Mouse (Mus musculus) R1 (cell line): ENCODE measurements around the gene Smcr8.

Experiments
- DNase-seq: peaks from one replicate; pipeline ENCODE4 v3.0.0-alpha.2; 2018; ENCODE audit warnings: low read depth, low spot score

Smcr8 gene

GRCm38 (mm10) chr11:60784179-60784922 is 7.0 kb downstream of the Smcr8 start:
- no peak for DNase-seq

- no peak for DNase-seq
Measured at GRCm38 (mm10) chr11:60787595-60787994, 10.3 kb downstream of the Smcr8 start.

- DNase-seq = no peak
Measured at GRCm38 (mm10) chr11:60790472-60790871, 13.1 kb downstream of the Smcr8 start.

GRCm38 (mm10) chr11:60796342-60796741 is 19.0 kb downstream of the Smcr8 start:
- no peak for DNase-seq

- DNase-seq = no peak
Measured at GRCm38 (mm10) chr11:60799977-60800376, 22.7 kb downstream of the Smcr8 start.

- no peak for DNase-seq
Measured at GRCm38 (mm10) chr11:60800892-60801291, 23.6 kb downstream of the Smcr8 start.

- DNase-seq = peak; percentile 41
Measured at GRCm38 (mm10) chr11:60808286-60809070, 31.2 kb downstream of the Smcr8 start.

GRCm38 (mm10) chr11:60809546-60809945 is 32.2 kb downstream of the Smcr8 start:
- no peak for DNase-seq

- DNase-seq = no peak
Measured at GRCm38 (mm10) chr11:60810046-60810965, 33.0 kb downstream of the Smcr8 start.

- peak; percentile 98 for DNase-seq
Measured at GRCm38 (mm10) chr11:60811054-60811460, 33.7 kb downstream of the Smcr8 start.

GRCm38 (mm10) chr11:60811618-60812017 is 34.3 kb downstream of the Smcr8 start, which contains the start of gene Shmt1:
Gene Shmt1 (minus strand): TSS chr11:60811718.
- peak; percentile 12 for DNase-seq

GRCm38 (mm10) chr11:60816398-60816797 is 39.1 kb downstream of the Smcr8 start:
- DNase-seq = no peak

GRCm38 (mm10) chr11:60823771-60824170 is 46.4 kb downstream of the Smcr8 start:
- DNase-seq = no peak

- DNase-seq = no peak
Measured at GRCm38 (mm10) chr11:60825191-60825590, 47.9 kb downstream of the Smcr8 start.

GRCm38 (mm10) chr11:60826700-60827099 is 49.4 kb downstream of the Smcr8 start:
- DNase-seq = no peak

GRCm38 (mm10) chr11:60827241-60827945 is 50.1 kb downstream of the Smcr8 start:
- no peak for DNase-seq

- no peak for DNase-seq
Measured at GRCm38 (mm10) chr11:60828903-60829302, 51.6 kb downstream of the Smcr8 start.

GRCm38 (mm10) chr11:60830433-60831052 is 53.2 kb downstream of the Smcr8 start, which contains the start of gene Dhrs7b:
Gene Dhrs7b (plus strand): TSS chr11:60830631.
- DNase-seq = peak; percentile 98

GRCm38 (mm10) chr11:60836897-60837296 is 59.6 kb downstream of the Smcr8 start:
- peak; percentile 71 for DNase-seq
